Mouse (Mus musculus): ENCODE results near the gene Tbc1d5.

GRCm38 (mm10) chr17:51191381-51191780 is 12.2 kb upstream of the Tbc1d5 start:
- TF ChIP-seq POLR2A (IDR thresholded peaks at IDR 0.05; ENCODE audit: insufficient read depth, low read length) (no peak), CTCF (IDR thresholded peaks at IDR 0.05; ENCODE audit: low read depth, low read length) (no peak), EP300 (IDR thresholded peaks at IDR 0.05; ENCODE audit: insufficient read depth, low read depth, low read length) (no peak)

Data from ES-Bruce4 (cell line).